Mouse (Mus musculus) hindbrain, postnatal 0 days (tissue): ENCODE results near the gene Olfr478. TPM values are rescaled to one million over a fixed set of nuclear protein-coding genes. Genes with fewer than 3 reads are reported as not detected.
"Not testable (repeated sequence)": the region's sequence is repeated elsewhere in the genome, so short reads cannot be mapped to it uniquely, and the experiment has no call there.

Experiments used
- ATAC-seq: fragments of 200-750 bp; cut with Nextera tagmentation; 2 replicates; pipeline ENCODE4 v1.8.0; 2017; ENCODE audit warnings: mild to moderate bottlenecking, moderate TSS enrichment, moderate library complexity
- DNase-seq: peaks from one replicate; pipeline ENCODE4 v3.0.0-alpha.2; 2015; ENCODE audit warnings: low spot score
- H3K27ac ChIP-seq: fragments of 300-500 bp; sonication (generic); 2 replicates; pipeline ENCODE4 v1.5.1; 2014; ENCODE audit warnings: mild to moderate bottlenecking
- H3K27me3 ChIP-seq: fragments of 300-500 bp; sonication (generic); 2 replicates; pipeline ENCODE4 v1.6.1; 2014; ENCODE audit warnings: low read length, mixed read lengths; ENCODE audit not compliant: insufficient read depth
- H3K36me3 ChIP-seq: fragments of 300-500 bp; sonication (generic); 2 replicates; pipeline ENCODE4 v1.6.1; 2014; ENCODE audit warnings: low read length, mixed read lengths; ENCODE audit not compliant: insufficient read depth
- H3K4me1 ChIP-seq: fragments of 300-500 bp; sonication (generic); 2 replicates; pipeline ENCODE4 v1.6.1; 2014; ENCODE audit warnings: antibody characterized with exemption, low read length, mixed read lengths; ENCODE audit not compliant: insufficient read depth
- H3K4me2 ChIP-seq: fragments of 300-500 bp; sonication (generic); 2 replicates; pipeline ENCODE4 v1.6.1; 2014; ENCODE audit warnings: low read depth, mild to moderate bottlenecking, low read length, moderate library complexity, mixed read lengths
- H3K4me3 ChIP-seq: fragments of 300-500 bp; sonication (generic); 2 replicates; pipeline ENCODE4 v1.5.1; 2014; ENCODE audit warnings: low read length
- H3K9ac ChIP-seq: fragments of 300-500 bp; sonication (generic); replicated peaks from 2 replicates; pipeline ENCODE4 v1.6.1; 2014; ENCODE audit warnings: mild to moderate bottlenecking, low read length, moderate library complexity, mixed read lengths
- H3K9me3 ChIP-seq: fragments of 300-500 bp; sonication (generic); 2 replicates; pipeline ENCODE4 v1.6.1; 2016; ENCODE audit warnings: low read length, mixed read lengths
- CTCF ChIP-seq: IDR thresholded peaks from 2 replicates; pipeline ENCODE4 v1.5.1; 2016; ENCODE audit warnings: antibody characterized with exemption, control low read depth, low read depth
- WGBS: fragments of 180-500 bp; shearing (Covaris S2); extraction: QIAGEN DNeasy Blood & Tissue Kit; methylation state at CpG from one replicate; pipeline ENCODE4 v1.1.7; 2014; 5-methylcytosine and 5-hydroxymethylcytosine counted together
- polyA plus RNA-seq: library from polyadenylated mRNA; unstranded; fragments of >200 nt; fragmentation: Nextera tagmentation; extraction: Ambion mirVana; gene quantifications from 2 replicates; pipeline ENCODE4 v1.2.1, GENCODE M21; 2015
- total RNA-seq: library from RNA; depleted of rRNA; stranded (reverse); fragments of >200 nt; gene quantifications from 2 replicates; pipeline ENCODE4 v1.2.3, GENCODE M21; 2014; rRNA removed

Olfr478 gene
- total RNA-seq (not detected in 2 replicates), polyA plus RNA-seq (not detected in 2 replicates)

DNA sequence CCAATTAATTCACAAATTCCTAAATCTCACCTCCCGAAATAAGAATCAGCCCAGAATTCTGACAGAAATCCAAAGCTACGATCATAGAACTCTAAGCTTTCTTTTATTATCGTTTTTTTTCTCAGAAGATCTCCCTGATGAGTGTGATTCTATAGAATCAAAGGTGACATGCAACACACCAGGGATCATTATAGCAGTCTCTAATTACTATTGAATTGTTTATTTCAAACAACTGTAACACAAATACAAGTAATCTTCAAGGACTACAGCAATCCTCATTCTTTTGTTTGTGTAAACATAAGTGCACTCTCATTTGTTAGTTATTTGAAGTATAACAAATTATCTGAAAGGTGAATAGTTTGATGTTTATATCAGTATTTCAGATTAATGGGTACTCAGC lies at the start of gene Olfr478:
Gene Olfr478 (minus strand): TSS at position 101 of the 400 bp plus-strand sequence.
- DNase-seq, result no peak
- H3K4me2 ChIP-seq, result no peak within 1 kb of the TSS
- no peak for TF ChIP-seq CTCF
- no peak within 1 kb of the TSS for H3K4me3 ChIP-seq
- no peak for ATAC-seq
- 81% methylated on average over 3 of the region's 3 CpGs for WGBS
- no peak within 1 kb of the TSS for H3K9ac ChIP-seq
- H3K36me3 ChIP-seq, result no peaks in the 10 kb centered on the region
- H3K9me3 ChIP-seq, result no peaks in the 10 kb centered on the region
- H3K27me3 ChIP-seq, result no peaks in the 10 kb centered on the region
- H3K27ac ChIP-seq, result no peak within 1 kb of the TSS
- no peaks in the 10 kb centered on the region for H3K4me1 ChIP-seq

DNA sequence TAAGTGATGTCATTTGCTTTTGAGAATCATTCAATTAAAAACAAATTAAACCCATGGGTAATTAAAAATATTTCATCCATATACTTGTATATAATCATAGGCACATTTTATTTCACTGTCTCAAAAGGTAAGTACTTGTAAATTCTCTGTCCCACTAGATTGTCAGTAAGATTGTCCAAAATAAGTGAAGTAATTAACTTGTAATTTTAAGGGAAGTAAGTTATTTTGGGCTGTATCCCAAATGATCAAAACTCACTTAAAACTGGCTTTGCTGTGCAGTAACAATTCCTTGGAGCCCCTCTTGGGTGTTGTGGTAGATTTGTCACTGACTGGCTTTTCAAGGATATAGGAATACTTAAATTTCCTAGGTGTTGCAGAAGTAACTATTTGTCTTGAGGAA lies 45.8 kb upstream of the Olfr478 start, which contains the start of gene Olfr481:
Gene Olfr481 (plus strand): TSS at position 301 of the 400 bp plus-strand sequence.
- Histone ChIP-seq H3K4me1 (no peaks in the 10 kb centered on the region), H3K36me3 (no peaks in the 10 kb centered on the region), H3K9me3 (no peaks in the 10 kb centered on the region), H3K27me3 (no peaks in the 10 kb centered on the region), H3K4me2 (no peak within 1 kb of the TSS), H3K4me3 (no peak within 1 kb of the TSS), H3K27ac (no peak within 1 kb of the TSS), H3K9ac (no peak within 1 kb of the TSS)
- no peak for DNase-seq
- no peak for TF ChIP-seq CTCF
- no peak for ATAC-seq

GRCm38 (mm10) chr7:108067246-108067645 lies 33.5 kb upstream of the Olfr478 start, which contains the start of gene Olfr480:
Olfr480 (minus strand) TSS chr7:108067346.
- no peak for DNase-seq
- no peak for ATAC-seq
- H3K4me3 ChIP-seq, result no peak within 1 kb of the TSS
- no peak within 1 kb of the TSS for H3K27ac ChIP-seq
- no peaks in the 10 kb centered on the region for H3K4me1 ChIP-seq
- H3K36me3 ChIP-seq, result no peaks in the 10 kb centered on the region
- no peaks in the 10 kb centered on the region for H3K27me3 ChIP-seq
- 87% methylated on average over 1 of the region's 1 CpGs for WGBS
- TF ChIP-seq CTCF, result no peak
- H3K9ac ChIP-seq, result no peak within 1 kb of the TSS
- H3K9me3 ChIP-seq, result no peaks in the 10 kb centered on the region
- H3K4me2 ChIP-seq, result no peak within 1 kb of the TSS

GRCm38 (mm10) chr7:108050393-108050792 lies 16.6 kb upstream of the Olfr478 start, which contains the start of gene Olfr479:
Olfr479 (plus strand) TSS chr7:108050693.
- no peak within 1 kb of the TSS for H3K9ac ChIP-seq
- no peak within 1 kb of the TSS for H3K4me2 ChIP-seq
- H3K36me3 ChIP-seq, result no peaks in the 10 kb centered on the region
- no peaks in the 10 kb centered on the region for H3K4me1 ChIP-seq
- 90% methylated on average over 2 of the region's 2 CpGs for WGBS
- H3K27me3 ChIP-seq, result no peaks in the 10 kb centered on the region
- DNase-seq, result no peak
- no peak for ATAC-seq
- no peaks in the 10 kb centered on the region for H3K9me3 ChIP-seq
- H3K4me3 ChIP-seq, result no peak within 1 kb of the TSS
- TF ChIP-seq CTCF, result no peak
- H3K27ac ChIP-seq, result no peak within 1 kb of the TSS

DNA sequence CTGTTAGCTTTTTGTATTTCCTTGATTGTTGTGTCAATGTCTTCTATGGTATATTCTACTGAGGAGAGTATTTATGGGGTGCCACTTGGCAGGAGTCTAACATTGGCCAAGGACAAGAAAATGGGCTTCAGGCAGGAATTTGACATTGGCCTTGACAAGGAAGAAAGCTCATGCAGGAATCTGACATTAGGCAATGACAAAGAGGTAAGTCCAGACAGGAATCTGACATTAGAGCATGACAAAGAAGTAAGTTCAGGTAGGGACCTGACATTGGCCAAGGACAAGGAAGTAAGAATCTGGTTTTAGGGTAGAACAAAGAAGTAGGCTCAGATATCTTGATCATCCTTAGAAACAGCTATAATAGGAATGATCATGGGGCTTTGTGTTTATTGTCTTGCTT lies 19.5 kb downstream of the Olfr478 start:
- H3K4me3 ChIP-seq, H3K27ac ChIP-seq, H3K9ac ChIP-seq, H3K4me1 ChIP-seq, H3K9me3 ChIP-seq, H3K4me2 ChIP-seq, DNase-seq, H3K36me3 ChIP-seq, ATAC-seq, H3K27me3 ChIP-seq: not testable (repeated sequence)

- DNase-seq (no peak), ATAC-seq (no peak)
- Histone ChIP-seq H3K4me3 (no peak within 1 kb of the TSS), H3K36me3 (no peaks in the 10 kb centered on the region), H3K27ac (no peak within 1 kb of the TSS), H3K4me2 (no peak within 1 kb of the TSS), H3K9ac (no peak within 1 kb of the TSS), H3K9me3 (0 out of 2 replicates have a peak, but pooled peaks cover 2% of the 10 kb centered on the region), H3K4me1 (no peaks in the 10 kb centered on the region), H3K27me3 (no peaks in the 10 kb centered on the region)
- 86% methylated on average over 2 of the region's 2 CpGs for WGBS
- TF ChIP-seq CTCF, result no peak
Measured at GRCm38 (mm10) chr7:107986393-107986792, 47.4 kb downstream of the Olfr478 start, which contains the start of gene Olfr477. Olfr477 (plus strand) TSS chr7:107986693.

Other genes starting within 250 kb of the Olfr478 start
- gene Ovch2, start 232.8 kb downstream of the Olfr478 start, total RNA-seq, result not detected in 2 replicates
- not detected in 2 replicates for gene Ovch2, start 232.8 kb downstream of the Olfr478 start, polyA plus RNA-seq
- gene Olfr467, start 221.7 kb downstream of the Olfr478 start, total RNA-seq, result not detected in 2 replicates
- gene Olfr467, start 221.7 kb downstream of the Olfr478 start, polyA plus RNA-seq, result not detected in 2 replicates
- gene Olfr469, start 208.4 kb downstream of the Olfr478 start, total RNA-seq, result not detected in 2 replicates
- not detected in 2 replicates for gene Olfr469, start 208.4 kb downstream of the Olfr478 start, polyA plus RNA-seq
- not detected in 2 replicates for gene Olfr470, start 186.5 kb downstream of the Olfr478 start, total RNA-seq
- gene Olfr470, start 186.5 kb downstream of the Olfr478 start, polyA plus RNA-seq, result not detected in 2 replicates
- not detected in 2 replicates for gene Olfr472, start 136.1 kb downstream of the Olfr478 start, total RNA-seq
- gene Olfr472, start 136.1 kb downstream of the Olfr478 start, polyA plus RNA-seq, result not detected in 2 replicates
- not detected in 2 replicates for gene Olfr473, start 103.5 kb downstream of the Olfr478 start, total RNA-seq
- gene Olfr473, start 103.5 kb downstream of the Olfr478 start, polyA plus RNA-seq, result not detected in 2 replicates
- not detected in 2 replicates for gene Olfr474, start 79.3 kb downstream of the Olfr478 start, total RNA-seq
- not detected in 2 replicates for gene Olfr474, start 79.3 kb downstream of the Olfr478 start, polyA plus RNA-seq
- gene Olfr476, start 69.2 kb downstream of the Olfr478 start, total RNA-seq, result not detected in 2 replicates
- not detected in 2 replicates for gene Olfr476, start 69.2 kb downstream of the Olfr478 start, polyA plus RNA-seq
- gene Olfr477, start 47.3 kb downstream of the Olfr478 start, total RNA-seq, result not detected in 2 replicates
- gene Olfr477, start 47.3 kb downstream of the Olfr478 start, polyA plus RNA-seq, result not detected in 2 replicates
- gene Olfr479, start 16.7 kb upstream of the Olfr478 start, total RNA-seq, result not detected in 2 replicates
- not detected in 2 replicates for gene Olfr479, start 16.7 kb upstream of the Olfr478 start, polyA plus RNA-seq
- gene Olfr480, start 33.4 kb upstream of the Olfr478 start, total RNA-seq, result not detected in 2 replicates
- not detected in 2 replicates for gene Olfr480, start 33.4 kb upstream of the Olfr478 start, polyA plus RNA-seq
- gene Olfr481, start 45.9 kb upstream of the Olfr478 start, total RNA-seq, result not detected in 2 replicates
- not detected in 2 replicates for gene Olfr481, start 45.9 kb upstream of the Olfr478 start, polyA plus RNA-seq
- not detected in 2 replicates for gene Olfr482, start 63.6 kb upstream of the Olfr478 start, total RNA-seq
- 0.14 TPM in 1 of 2 replicates, not detected in the other for gene Olfr482, start 63.6 kb upstream of the Olfr478 start, polyA plus RNA-seq
- not detected in 2 replicates for gene Olfr483, start 66.9 kb upstream of the Olfr478 start, total RNA-seq
- not detected in 2 replicates for gene Olfr483, start 66.9 kb upstream of the Olfr478 start, polyA plus RNA-seq
- gene Olfr484, start 93.5 kb upstream of the Olfr478 start, total RNA-seq, result not detected in 2 replicates
- not detected in 2 replicates for gene Olfr484, start 93.5 kb upstream of the Olfr478 start, polyA plus RNA-seq
- not detected in 2 replicates for gene Olfr485, start 125.9 kb upstream of the Olfr478 start, total RNA-seq
- gene Olfr485, start 125.9 kb upstream of the Olfr478 start, polyA plus RNA-seq, result not detected in 2 replicates
- gene Olfr486, start 138.8 kb upstream of the Olfr478 start, total RNA-seq, result not detected in 2 replicates
- not detected in 2 replicates for gene Olfr486, start 138.8 kb upstream of the Olfr478 start, polyA plus RNA-seq
- not detected in 2 replicates for gene Olfr487, start 180.6 kb upstream of the Olfr478 start, total RNA-seq
- not detected in 2 replicates for gene Olfr487, start 180.6 kb upstream of the Olfr478 start, polyA plus RNA-seq
- not detected in 2 replicates for gene Olfr488, start 224.4 kb upstream of the Olfr478 start, total RNA-seq
- gene Olfr488, start 224.4 kb upstream of the Olfr478 start, polyA plus RNA-seq, result not detected in 2 replicates